Mouse (Mus musculus) kidney, embryonic 16.5 days (tissue): ENCODE results near the gene Gstp2. TPM values are rescaled to one million over a fixed set of nuclear protein-coding genes. Genes with fewer than 3 reads are reported as not detected.
"Not testable (repeated sequence)": the region's sequence is repeated elsewhere in the genome, so short reads cannot be mapped to it uniquely, and the experiment has no call there.

Experiments used
- ATAC-seq: fragments of 200-750 bp; cut with Nextera tagmentation; 2 replicates; pipeline ENCODE4 v1.8.0; 2017; ENCODE audit warnings: moderate TSS enrichment; ENCODE audit not compliant: low FRiP score, low TSS enrichment
- H3K27ac ChIP-seq: fragments of 300-500 bp; sonication (generic); 2 replicates; pipeline ENCODE4 v1.5.1; 2014; ENCODE audit warnings: low read length
- H3K27me3 ChIP-seq: fragments of 300-500 bp; sonication (generic); 2 replicates; pipeline ENCODE4 v1.6.1; 2014; ENCODE audit warnings: low read length, control low read depth, mixed read lengths; ENCODE audit not compliant: insufficient read depth
- H3K36me3 ChIP-seq: fragments of 300-500 bp; sonication (generic); 2 replicates; pipeline ENCODE4 v1.6.1; 2014; ENCODE audit warnings: low read length, control low read depth, mixed read lengths; ENCODE audit not compliant: insufficient read depth
- H3K4me1 ChIP-seq: fragments of 300-500 bp; sonication (generic); 2 replicates; pipeline ENCODE4 v1.6.1; 2014; ENCODE audit warnings: low read length, control low read depth, mixed read lengths; ENCODE audit not compliant: insufficient read depth
- H3K4me2 ChIP-seq: fragments of 300-500 bp; sonication (generic); replicated peaks from 2 replicates; pipeline ENCODE4 v1.6.1; 2014; ENCODE audit warnings: low read depth, low read length
- H3K4me3 ChIP-seq: fragments of 300-500 bp; sonication (generic); 2 replicates; pipeline ENCODE4 v1.5.1; 2014; ENCODE audit warnings: mild to moderate bottlenecking, low read length
- H3K9ac ChIP-seq: fragments of 300-500 bp; sonication (generic); replicated peaks from 2 replicates; pipeline ENCODE4 v1.6.1; 2014; ENCODE audit warnings: low read length
- H3K9me3 ChIP-seq: fragments of 300-500 bp; sonication (generic); 2 replicates; pipeline ENCODE4 v1.6.1; 2016; ENCODE audit warnings: low read length, control low read depth
- WGBS: fragments of 180-500 bp; shearing (Covaris S2); extraction: QIAGEN DNeasy Blood & Tissue Kit; methylation state at CpG from one replicate; pipeline ENCODE4 v1.1.7; 2014; 5-methylcytosine and 5-hydroxymethylcytosine counted together
- polyA plus RNA-seq: library from polyadenylated mRNA; unstranded; fragments of >200 nt; fragmentation: Nextera tagmentation; extraction: Ambion mirVana; gene quantifications from 2 replicates; pipeline ENCODE4 v1.2.1, GENCODE M21; 2015

The Gstp2 gene
- polyA plus RNA-seq, 1 experiment from 2014 or later, result 2.5 TPM

GRCm38 (mm10) chr19:4071406-4071805 lies 25.6 kb upstream of the Gstp2 start:
- no peak overlapping the region for H3K9ac ChIP-seq
- H3K4me3 ChIP-seq, result no peak overlapping the region
- no peaks in the 10 kb centered on the region for H3K27me3 ChIP-seq
- ATAC-seq, result no peak
- 95% methylated on average over 6 of the region's 6 CpGs for WGBS
- no peaks in the 10 kb centered on the region for H3K36me3 ChIP-seq
- H3K4me2 ChIP-seq, result no peak overlapping the region
- no peak overlapping the region for H3K27ac ChIP-seq
- no peaks in the 10 kb centered on the region for H3K9me3 ChIP-seq
- peaks cover 4% of the 10 kb centered on the region; the same call in 1 of the 2 replicates for H3K4me1 ChIP-seq

DNA sequence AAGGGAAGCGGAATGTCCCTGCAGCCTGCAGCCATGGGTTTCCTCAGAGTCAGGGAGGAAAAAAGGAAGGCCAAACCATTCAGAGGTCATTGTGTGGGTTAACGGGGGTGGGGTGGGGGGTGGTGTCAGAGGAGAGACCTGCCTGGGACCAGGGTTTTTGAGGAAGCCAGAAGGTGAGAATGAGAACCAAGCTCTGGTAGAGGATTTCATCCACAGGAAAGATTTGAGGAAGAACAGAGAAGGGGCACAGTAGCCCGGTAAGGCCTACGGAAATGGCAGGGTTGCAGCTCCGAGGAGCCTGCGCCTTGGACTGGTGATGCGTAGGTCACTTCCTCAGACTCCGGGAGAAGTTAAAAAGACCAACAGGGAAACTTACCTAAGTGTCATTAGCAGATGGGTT lies 24.9 kb upstream of the Gstp2 start:
- ATAC-seq, result no peak
- WGBS, result 87% methylated on average over 8 of the region's 8 CpGs
- Histone ChIP-seq H3K4me3 (no peak overlapping the region), H3K4me2 (no peak overlapping the region), H3K9ac (no peak overlapping the region), H3K27me3 (no peaks in the 10 kb centered on the region), H3K4me1 (peaks cover 4% of the 10 kb centered on the region; the same call in 1 of the 2 replicates), H3K36me3 (no peaks in the 10 kb centered on the region), H3K9me3 (no peaks in the 10 kb centered on the region), H3K27ac (no peak overlapping the region)

GRCm38 (mm10) chr19:4070311-4070710 lies 24.5 kb upstream of the Gstp2 start:
- Histone ChIP-seq H3K4me2 (no peak overlapping the region), H3K27me3 (no peaks in the 10 kb centered on the region), H3K4me1 (peaks cover 4% of the 10 kb centered on the region; the same call in 1 of the 2 replicates), H3K27ac (no peak overlapping the region), H3K36me3 (no peaks in the 10 kb centered on the region), H3K9ac (no peak overlapping the region), H3K9me3 (no peaks in the 10 kb centered on the region), H3K4me3 (no peak overlapping the region)
- no peak for ATAC-seq
- WGBS, result 79% methylated on average over 15 of the region's 15 CpGs

GRCm38 (mm10) chr19:4068717-4069410 lies 23.0 kb upstream of the Gstp2 start:
- Histone ChIP-seq H3K27me3 (no peaks in the 10 kb centered on the region), H3K9me3 (no peaks in the 10 kb centered on the region), H3K4me1 (peaks cover 4% of the 10 kb centered on the region; the same call in 1 of the 2 replicates), H3K4me3 (no peak overlapping the region), H3K36me3 (no peaks in the 10 kb centered on the region), H3K27ac (no peak overlapping the region), H3K4me2 (no peak overlapping the region), H3K9ac (no peak overlapping the region)
- ATAC-seq, result no peak
- WGBS, result 59% methylated on average over 15 of the region's 15 CpGs

DNA sequence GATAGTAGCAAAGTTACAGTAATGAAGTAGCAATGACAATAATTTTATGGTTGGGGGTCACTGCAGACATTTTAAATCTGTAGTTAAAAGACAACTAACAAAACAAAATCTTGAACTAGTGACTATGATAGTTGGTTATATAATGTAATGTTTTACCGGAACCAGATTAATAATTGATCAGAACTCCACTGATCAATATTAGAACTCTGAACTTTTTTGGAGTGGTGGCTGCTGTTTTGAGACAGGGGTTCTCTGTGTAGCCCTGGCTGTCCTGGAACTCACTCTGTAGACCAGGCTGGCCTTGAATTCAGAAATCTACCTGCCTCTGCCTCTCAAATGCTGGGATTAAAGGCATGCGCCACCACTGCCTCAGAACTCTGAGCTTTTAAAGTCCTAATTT lies 22.4 kb upstream of the Gstp2 start:
- H3K27me3 ChIP-seq, H3K4me3 ChIP-seq, H3K27ac ChIP-seq, ATAC-seq, H3K4me2 ChIP-seq, H3K4me1 ChIP-seq, H3K9me3 ChIP-seq, H3K36me3 ChIP-seq, H3K9ac ChIP-seq: not testable (repeated sequence)
- WGBS, result 87% methylated on average over 2 of the region's 2 CpGs

DNA sequence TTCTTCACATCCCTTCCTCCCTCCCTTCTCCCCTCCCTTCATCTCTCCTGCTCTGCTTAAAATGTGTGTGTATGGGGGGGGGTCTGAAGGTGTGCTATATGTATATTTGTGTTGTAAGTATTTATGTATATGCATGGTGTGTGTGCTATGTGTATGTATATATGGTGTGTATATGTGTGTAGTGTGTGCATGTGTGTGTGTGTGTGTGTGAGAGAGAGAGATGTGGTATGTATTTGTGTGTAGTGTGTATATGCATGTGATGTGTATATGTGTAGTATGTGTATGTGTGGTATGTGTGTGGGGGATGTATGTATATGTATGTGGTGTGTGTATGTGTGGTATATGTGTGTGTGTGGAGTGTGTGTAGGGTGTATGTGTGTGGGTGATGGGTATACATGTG lies 21.1 kb upstream of the Gstp2 start:
- Histone ChIP-seq H3K9ac (no peak overlapping the region), H3K4me1 (0 out of 2 replicates have a peak, but pooled peaks cover 4% of the 10 kb centered on the region), H3K4me2 (no peak overlapping the region), H3K27me3 (no peaks in the 10 kb centered on the region), H3K9me3 (no peaks in the 10 kb centered on the region), H3K4me3 (no peak overlapping the region), H3K36me3 (no peaks in the 10 kb centered on the region), H3K27ac (no peak overlapping the region)
- no peak for ATAC-seq

GRCm38 (mm10) chr19:4066280-4066679 lies 20.5 kb upstream of the Gstp2 start:
- WGBS, result 77% methylated on average over 6 of the region's 6 CpGs
- no peak overlapping the region for H3K4me2 ChIP-seq
- 0 out of 2 replicates have a peak, but pooled peaks cover 4% of the 10 kb centered on the region for H3K4me1 ChIP-seq
- H3K9me3 ChIP-seq, result no peaks in the 10 kb centered on the region
- no peak overlapping the region for H3K27ac ChIP-seq
- ATAC-seq, result no peak
- H3K36me3 ChIP-seq, result no peaks in the 10 kb centered on the region
- no peak overlapping the region for H3K9ac ChIP-seq
- no peaks in the 10 kb centered on the region for H3K27me3 ChIP-seq
- no peak overlapping the region for H3K4me3 ChIP-seq

- not testable (repeated sequence) for H3K4me3 ChIP-seq, H3K4me1 ChIP-seq, H3K9me3 ChIP-seq, ATAC-seq, H3K27me3 ChIP-seq, H3K27ac ChIP-seq, H3K9ac ChIP-seq, H3K36me3 ChIP-seq, H3K4me2 ChIP-seq
- WGBS, result 17% methylated on average over 1 of the region's 11 CpGs
Observed at GRCm38 (mm10) chr19:4064501-4064900, 18.7 kb upstream of the Gstp2 start.

GRCm38 (mm10) chr19:4063357-4063756 lies 17.5 kb upstream of the Gstp2 start:
- WGBS, result 80% methylated on average over 2 of the region's 4 CpGs
- not testable (repeated sequence) for ATAC-seq, H3K4me3 ChIP-seq, H3K36me3 ChIP-seq, H3K4me2 ChIP-seq, H3K27ac ChIP-seq, H3K9me3 ChIP-seq, H3K4me1 ChIP-seq, H3K27me3 ChIP-seq, H3K9ac ChIP-seq

DNA sequence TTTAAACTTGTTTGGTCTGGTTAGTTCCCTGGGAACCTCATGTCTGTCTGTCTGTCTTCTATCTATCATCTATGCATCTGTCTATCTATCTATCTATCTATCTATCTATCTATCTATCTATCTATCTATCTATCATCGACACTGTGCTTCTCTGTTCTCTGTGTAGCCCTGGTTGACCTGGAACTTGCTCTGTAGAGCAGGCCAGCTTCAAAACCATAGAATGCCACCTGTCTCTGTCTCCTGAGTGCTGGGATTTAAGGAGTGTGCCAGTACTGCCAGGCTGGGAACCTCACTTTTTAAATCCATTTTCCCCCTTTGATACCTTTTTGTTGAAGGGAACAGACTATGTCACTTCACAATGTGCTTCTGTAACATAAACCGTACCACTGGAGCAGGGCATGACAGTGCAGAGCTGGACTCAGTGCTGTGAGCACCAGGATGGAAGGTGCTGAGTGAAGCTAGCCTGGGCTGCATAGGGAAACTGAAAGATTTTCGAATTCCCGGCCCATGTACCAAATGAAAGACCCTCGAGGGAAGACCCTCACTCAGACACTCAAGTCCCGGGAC lies 15.2 kb upstream of the Gstp2 start:
- Histone ChIP-seq H3K27me3 (no peaks in the 10 kb centered on the region), H3K4me1 (no peaks in the 10 kb centered on the region), H3K9me3 (no peaks in the 10 kb centered on the region), H3K9ac (no peak overlapping the region), H3K4me3 (no peak overlapping the region), H3K4me2 (no peak overlapping the region), H3K27ac (no peak overlapping the region), H3K36me3 (no peaks in the 10 kb centered on the region)
- no peak for ATAC-seq
- WGBS, result 94% methylated on average over 6 of the region's 6 CpGs
